In the genomic region with DNA sequence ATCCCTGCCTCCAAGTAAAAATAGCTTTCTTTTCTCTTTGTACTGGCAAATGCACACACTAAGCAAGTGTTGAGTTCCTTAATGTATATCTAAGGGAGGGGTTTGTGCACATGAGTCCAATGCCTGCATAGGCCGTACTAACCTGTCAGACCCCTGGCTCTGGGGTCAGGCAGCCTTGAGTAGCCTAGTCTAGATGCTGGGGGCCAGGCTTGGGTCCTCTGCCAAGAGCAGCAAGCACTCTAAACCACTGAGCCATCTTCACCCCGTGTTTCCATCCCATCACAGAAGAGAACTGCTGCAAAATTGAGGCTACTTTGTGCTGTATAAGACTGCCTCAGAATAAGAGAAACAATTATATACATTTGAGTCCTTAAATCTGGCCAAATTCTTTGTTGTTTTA, we compare ENCODE assay signal across 6 mouse cellular contexts. TPM values are rescaled to one million over a fixed set of nuclear protein-coding genes. Genes with fewer than 3 reads are reported as not detected.
DNase-seq lines count a peak whose midpoint lies in the region; TF ChIP-seq lines count a peak whose summit lies in the region.
"Had no signal": no experiment of that assay in that cellular context is flagged by ENCODE, and none has a peak within 500 bp of the region (broad histone marks: within the 10 kb centered on the region; RNA-seq: fewer than 3 reads in every experiment).

No protein-coding gene starts in this region.

- TF ChIP-seq EP300 in heart, adult 2 months (IDR thresholded peaks at IDR 0.05; ENCODE audit: insufficient read depth, low read depth, low read length): no peak

- no peaks in the 10 kb centered on the region for H3K36me3 ChIP-seq in heart, adult 2 months (ENCODE audit: control insufficient read depth, insufficient read depth, low read length)

- H3K27ac ChIP-seq in heart, adult 2 months: no peak overlapping the region

- H3K27me3 ChIP-seq in heart, adult 2 months (ENCODE audit: control insufficient read depth, insufficient read depth, low read length): no peaks in the 10 kb centered on the region
- H3K27me3 ChIP-seq: CH12.LX, Patski had no signal

- H3K9ac ChIP-seq in heart, adult 2 months (ENCODE audit: low read depth, low read length): no peak overlapping the region

- DNase-seq in heart, adult 11 months: peak; percentile 92
- no peak for DNase-seq in heart, adult 2 months
- DNase-seq: adrenal gland, adult 8-10 months had no signal

- peaks cover 8% of the 10 kb centered on the region for H3K4me1 ChIP-seq in heart, adult 2 months (ENCODE audit: control insufficient read depth, insufficient read depth, low read length)

- no peaks in the 10 kb centered on the region; the same call in 1 of the 2 replicates for H3K79me2 ChIP-seq in heart, adult 2 months (replicated peaks; ENCODE audit: control insufficient read depth, insufficient read depth, low read length)

- 98% methylated on average over 2 of the region's 2 CpGs for WGBS in heart, adult 2 months

- no peak for TF ChIP-seq CTCF in heart, adult 2 months (IDR thresholded peaks at IDR 0.05)

- TF ChIP-seq POLR2A in heart, adult 2 months (IDR thresholded peaks at IDR 0.05; ENCODE audit: insufficient read depth, low read depth, low read length): no peak

- intact Hi-C loops in heart, adult 2 months (cut with DNase I): no loop called here

- H3K4me3 ChIP-seq in heart, adult 2 months: no peak overlapping the region

RNA-seq across cellular contexts. Expression of a gene that starts 14.2 kb away (rescaled TPM):
- total RNA-seq in heart, adult 2 months (2021): 10 to 100 TPM; 24.6 to 27.9 TPM
- polyA plus RNA-seq in heart, adult 2 months (2012; rRNA removed): 52.2 and 64.5 TPM in 2 replicates
- total RNA-seq: G1E had no signal

RNA-seq across cellular contexts. Expression of a gene that starts 15.4 kb away (rescaled TPM):
- 1 to 10 TPM; 5.5 to 6.2 TPM for total RNA-seq in heart, adult 2 months (2021)
- polyA plus RNA-seq in heart, adult 2 months (2012; rRNA removed): 19.8 and 23.6 TPM in 2 replicates

RNA-seq across cellular contexts. Expression of a gene that starts 15.6 kb away (rescaled TPM):
- 10 to 100 TPM; 27.0 to 29.3 TPM for total RNA-seq in heart, adult 2 months (2021)
- 41.7 and 43.6 TPM in 2 replicates for polyA plus RNA-seq in heart, adult 2 months (2012; rRNA removed)

RNA-seq across cellular contexts. Expression of a gene that starts 25.1 kb away (rescaled TPM):
- total RNA-seq in heart, adult 2 months (2021): 10 to 100 TPM; 22.4 to 23.0 TPM
- 4.9 and 7.1 TPM in 2 replicates for polyA plus RNA-seq in heart, adult 2 months (2012; rRNA removed)

RNA-seq across cellular contexts. Expression of a gene that starts 25.8 kb away (rescaled TPM):
- total RNA-seq in heart, adult 2 months (2021): 10 to 100 TPM; 60.3 to 67.5 TPM
- polyA plus RNA-seq in heart, adult 2 months (2012; rRNA removed): 82.8 and 100 TPM in 2 replicates
- total RNA-seq: G1E had no signal
- polyA plus RNA-seq: G1E had no signal
